Mouse (Mus musculus): ENCODE measurements around the gene Pck1.

Pck1 gene

GRCm38 (mm10) chr2:173146728-173147127 is 6.1 kb upstream of the Pck1 start:
- no peak for ATAC-seq (ENCODE audit: insufficient number of reproducible peaks, low FRiP score, low TSS enrichment)

GRCm38 (mm10) chr2:173148001-173148400 is 4.8 kb upstream of the Pck1 start:
- no peak for ATAC-seq (ENCODE audit: insufficient number of reproducible peaks, low FRiP score, low TSS enrichment)

GRCm38 (mm10) chr2:173151352-173151751 is 1.5 kb upstream of the Pck1 start:
- no peak for ATAC-seq (ENCODE audit: insufficient number of reproducible peaks, low FRiP score, low TSS enrichment)

- no peak for ATAC-seq (ENCODE audit: insufficient number of reproducible peaks, low FRiP score, low TSS enrichment)
These were observed 1.0 kb upstream of the Pck1 start for GRCm38 (mm10) chr2:173151784-173152284.

- ATAC-seq (ENCODE audit: insufficient number of reproducible peaks, low FRiP score, low TSS enrichment), result 0 out of 2 replicates have a peak, but pooled peaks have one; percentile 4
These were observed 418 bp downstream of the Pck1 start for GRCm38 (mm10) chr2:173153266-173153665.

- no peak for ATAC-seq (ENCODE audit: insufficient number of reproducible peaks, low FRiP score, low TSS enrichment)
These were observed 1.7 kb downstream of the Pck1 start for GRCm38 (mm10) chr2:173154513-173154912.

- ATAC-seq (ENCODE audit: insufficient number of reproducible peaks, low FRiP score, low TSS enrichment), result no peak
These were observed 2.1 kb downstream of the Pck1 start for GRCm38 (mm10) chr2:173154962-173155361.

- no peak for ATAC-seq (ENCODE audit: insufficient number of reproducible peaks, low FRiP score, low TSS enrichment)
These were observed 3.1 kb downstream of the Pck1 start for GRCm38 (mm10) chr2:173155907-173156306.

- ATAC-seq (ENCODE audit: insufficient number of reproducible peaks, low FRiP score, low TSS enrichment), result no peak
These were observed 4.1 kb downstream of the Pck1 start for GRCm38 (mm10) chr2:173156923-173157322.

- ATAC-seq (ENCODE audit: insufficient number of reproducible peaks, low FRiP score, low TSS enrichment), result no peak
These were observed 4.5 kb downstream of the Pck1 start for GRCm38 (mm10) chr2:173157376-173157775.

- ATAC-seq (ENCODE audit: insufficient number of reproducible peaks, low FRiP score, low TSS enrichment), result no peak
These were observed 5.0 kb downstream of the Pck1 start for GRCm38 (mm10) chr2:173157871-173158270.

GRCm38 (mm10) chr2:173158390-173159055 is 5.7 kb downstream of the Pck1 start:
- ATAC-seq (ENCODE audit: insufficient number of reproducible peaks, low FRiP score, low TSS enrichment), result no peak

GRCm38 (mm10) chr2:173159354-173160311 is 6.8 kb downstream of the Pck1 start:
- no peak for ATAC-seq (ENCODE audit: insufficient number of reproducible peaks, low FRiP score, low TSS enrichment)

- no peak for ATAC-seq (ENCODE audit: insufficient number of reproducible peaks, low FRiP score, low TSS enrichment)
These were observed 10.5 kb downstream of the Pck1 start for GRCm38 (mm10) chr2:173163380-173163779.

- no peak for ATAC-seq (ENCODE audit: insufficient number of reproducible peaks, low FRiP score, low TSS enrichment)
These were observed 11.5 kb downstream of the Pck1 start for GRCm38 (mm10) chr2:173164358-173164757.

GRCm38 (mm10) chr2:173164946-173165345 is 12.1 kb downstream of the Pck1 start:
- ATAC-seq (ENCODE audit: insufficient number of reproducible peaks, low FRiP score, low TSS enrichment), result no peak

GRCm38 (mm10) chr2:173165357-173165756 is 12.5 kb downstream of the Pck1 start:
- no peak for ATAC-seq (ENCODE audit: insufficient number of reproducible peaks, low FRiP score, low TSS enrichment)

- no peak for ATAC-seq (ENCODE audit: insufficient number of reproducible peaks, low FRiP score, low TSS enrichment)
These were observed 15.6 kb downstream of the Pck1 start for GRCm38 (mm10) chr2:173168411-173168851.

- no peak for ATAC-seq (ENCODE audit: insufficient number of reproducible peaks, low FRiP score, low TSS enrichment)
These were observed 17.2 kb downstream of the Pck1 start for GRCm38 (mm10) chr2:173170081-173170480.

- no peak for ATAC-seq (ENCODE audit: insufficient number of reproducible peaks, low FRiP score, low TSS enrichment)
These were observed 17.9 kb downstream of the Pck1 start for GRCm38 (mm10) chr2:173170715-173171114.

GRCm38 (mm10) chr2:173171470-173171869 is 18.6 kb downstream of the Pck1 start:
- no peak for ATAC-seq (ENCODE audit: insufficient number of reproducible peaks, low FRiP score, low TSS enrichment)

Data from cerebellum, adult (tissue).